Mouse (Mus musculus) embryonic fibroblast, embryonic 13.5 days (primary cell): ENCODE data around the gene Ttc29. TPM values are rescaled to one million over a fixed set of nuclear protein-coding genes. Genes with fewer than 3 reads are reported as not detected.

ENCODE experiments used
- H3K27ac ChIP-seq: 2 replicates; pipeline ENCODE4 v1.5.1; 2012; ENCODE audit warnings: low read length, control low read depth, inconsistent platforms; ENCODE audit not compliant: insufficient read depth
- H3K4me1 ChIP-seq: 2 replicates; pipeline ENCODE4 v1.6.1; 2011; ENCODE audit warnings: low read length; ENCODE audit not compliant: control insufficient read depth, insufficient read depth
- H3K4me3 ChIP-seq: 2 replicates; pipeline ENCODE4 v1.5.1; 2011; ENCODE audit warnings: mild to moderate bottlenecking, control low read depth, low read length; ENCODE audit not compliant: insufficient read depth
- CTCF ChIP-seq: IDR thresholded peaks from 2 replicates; pipeline ENCODE4 v1.5.1; 2011; ENCODE audit warnings: mild to moderate bottlenecking, control low read depth, low read length, moderate library complexity, borderline replicate concordance; ENCODE audit not compliant: insufficient read depth
- POLR2A ChIP-seq: IDR thresholded peaks from 2 replicates; pipeline ENCODE4 v1.6.1; 2011; ENCODE audit warnings: low read depth, mild to moderate bottlenecking, control low read depth, low read length, moderate library complexity
- polyA plus RNA-seq: library from polyadenylated mRNA; stranded (reverse); fragments of >200 nt; gene quantifications from 2 replicates; pipeline ENCODE4 v1.2.4, GENCODE M21; 2011; ENCODE audit warnings: low read depth; ENCODE audit not compliant: missing spikeins, insufficient read length

Ttc29 gene
- polyA plus RNA-seq, 1 experiment = not detected

DNA sequence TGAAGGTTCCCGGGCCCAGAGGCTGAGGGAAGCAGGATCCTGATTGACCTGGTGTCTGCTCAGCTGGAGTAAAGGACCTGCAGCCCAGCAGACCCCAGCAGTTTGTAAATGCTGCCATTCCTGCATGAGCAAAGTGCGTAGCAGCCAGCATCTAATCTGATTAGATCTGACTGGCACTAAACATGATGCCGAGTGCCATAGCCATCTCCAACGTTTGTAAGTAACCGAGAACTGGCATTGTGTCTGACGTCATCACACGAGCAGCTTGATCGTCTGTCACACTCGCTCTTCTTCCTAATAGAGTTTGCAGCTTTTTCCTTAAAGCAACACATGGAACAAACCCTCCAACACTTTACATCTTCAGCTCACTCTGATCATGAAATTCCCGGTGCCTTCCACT is 93.5 kb downstream of the Ttc29 start:
- Histone ChIP-seq H3K4me3 (no peak overlapping the region), H3K4me1 (no peaks in the 10 kb centered on the region), H3K27ac (no peak overlapping the region)
- TF ChIP-seq POLR2A (no peak), CTCF (no peak)

DNA sequence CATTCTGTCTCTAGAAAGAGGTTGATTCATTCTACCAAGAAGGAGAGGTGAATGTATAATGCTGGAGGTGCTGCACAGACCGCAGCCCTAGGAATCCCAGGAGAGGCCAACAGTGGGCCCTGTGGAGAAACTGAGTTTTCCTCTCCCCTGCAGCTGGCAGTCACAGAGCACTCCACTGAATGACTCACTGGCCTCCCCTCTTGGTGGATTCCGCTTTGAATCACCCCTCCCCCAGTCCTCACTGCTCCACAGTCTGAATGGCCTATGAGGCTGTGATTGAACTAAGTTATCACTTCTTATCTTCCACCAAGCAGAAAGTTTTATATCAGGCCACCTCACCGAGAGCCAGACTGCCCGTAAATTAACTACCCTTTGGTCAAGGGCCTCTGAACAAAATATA is 94.0 kb downstream of the Ttc29 start:
- H3K4me1 ChIP-seq = no peaks in the 10 kb centered on the region
- TF ChIP-seq POLR2A = no peak
- TF ChIP-seq CTCF = no peak
- no peak overlapping the region for H3K4me3 ChIP-seq
- no peak overlapping the region for H3K27ac ChIP-seq

DNA sequence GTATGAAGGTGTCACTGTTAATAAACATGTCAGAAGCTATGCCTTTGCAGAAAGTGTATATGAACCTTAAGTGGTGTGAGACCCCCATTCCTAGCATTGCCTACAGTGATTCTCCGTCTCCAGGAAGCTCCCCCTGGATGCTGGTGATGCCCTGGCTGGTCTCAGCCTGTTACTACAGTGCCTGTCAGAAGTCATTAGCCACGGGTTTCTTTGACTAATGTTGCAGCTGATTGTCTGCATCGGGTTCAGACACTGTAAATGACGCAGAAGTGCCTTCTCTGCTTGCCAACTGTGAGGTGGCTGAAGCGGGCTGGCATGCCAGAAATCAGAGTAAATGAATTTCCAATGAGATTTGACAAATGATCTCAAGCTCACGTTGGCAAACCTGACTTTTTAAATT is 96.4 kb downstream of the Ttc29 start:
- H3K27ac ChIP-seq = no peak overlapping the region
- TF ChIP-seq POLR2A (no peak), CTCF (no peak)
- no peaks in the 10 kb centered on the region for H3K4me1 ChIP-seq
- H3K4me3 ChIP-seq = no peak overlapping the region

DNA sequence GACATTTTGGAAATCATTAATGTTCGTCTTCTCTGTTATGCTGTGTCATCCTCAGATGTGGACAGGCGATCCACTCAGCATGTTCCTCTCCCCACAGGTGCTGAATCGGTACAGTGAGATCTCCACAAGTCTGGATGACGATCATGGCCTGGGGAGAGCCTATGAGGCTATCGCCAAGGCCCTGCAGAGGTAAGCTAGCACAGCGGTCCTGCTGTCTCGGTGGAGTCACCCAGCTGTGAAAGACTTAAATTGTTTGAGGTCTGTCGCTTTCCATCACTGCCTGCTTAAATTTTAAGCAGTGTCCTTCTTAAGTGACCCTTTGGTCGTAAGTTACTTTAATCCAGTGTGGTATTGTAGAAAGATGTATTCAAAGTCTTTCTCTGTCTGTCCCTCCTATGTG is 102.5 kb downstream of the Ttc29 start:
- TF ChIP-seq CTCF (no peak), POLR2A (no peak)
- H3K4me1 ChIP-seq = no peaks in the 10 kb centered on the region
- no peak overlapping the region for H3K4me3 ChIP-seq
- no peak overlapping the region for H3K27ac ChIP-seq

DNA sequence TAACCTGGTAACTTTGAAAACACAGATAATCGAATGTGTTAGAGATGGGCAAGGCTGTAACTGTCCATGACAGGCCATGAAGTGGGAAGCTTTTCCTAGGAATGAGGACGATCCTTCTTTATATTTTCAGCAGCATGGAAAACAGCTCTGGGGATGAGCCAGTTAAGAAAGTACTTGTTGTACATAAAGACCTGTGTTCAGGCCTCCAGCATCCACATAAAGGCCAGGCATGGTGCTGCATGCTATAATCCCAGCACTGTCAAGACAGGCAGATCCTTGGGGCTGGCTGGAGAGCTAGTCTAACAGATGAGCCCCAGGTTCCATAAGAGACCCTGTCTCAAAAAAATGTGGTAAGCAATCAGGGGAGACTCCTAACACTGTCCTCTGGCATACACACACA is 104.6 kb downstream of the Ttc29 start:
- H3K27ac ChIP-seq = no peak overlapping the region
- no peaks in the 10 kb centered on the region for H3K4me1 ChIP-seq
- TF ChIP-seq CTCF (no peak), POLR2A (no peak)
- no peak overlapping the region for H3K4me3 ChIP-seq

DNA sequence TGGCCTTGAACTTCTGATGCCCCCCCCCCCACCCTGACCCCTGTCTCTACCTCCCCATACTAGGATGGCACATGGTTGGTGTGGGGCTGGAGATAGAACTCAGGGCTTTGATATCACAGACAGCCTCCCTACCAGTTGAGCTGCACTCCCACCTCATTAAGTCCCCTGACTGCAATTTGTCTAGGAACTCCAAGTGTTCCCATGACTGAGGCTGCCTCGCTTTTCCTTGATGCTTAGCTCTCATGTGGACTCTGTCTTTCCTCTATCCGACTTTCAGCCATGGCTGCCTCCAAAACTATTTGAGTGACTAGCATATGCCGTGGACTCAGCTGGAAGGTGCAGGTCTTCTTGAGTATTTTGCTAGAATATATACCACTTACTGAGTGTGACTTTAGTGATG is 110.3 kb downstream of the Ttc29 start:
- Histone ChIP-seq H3K4me1 (no peaks in the 10 kb centered on the region), H3K4me3 (no peak overlapping the region), H3K27ac (no peak overlapping the region)
- TF ChIP-seq POLR2A = no peak
- TF ChIP-seq CTCF = no peak

DNA sequence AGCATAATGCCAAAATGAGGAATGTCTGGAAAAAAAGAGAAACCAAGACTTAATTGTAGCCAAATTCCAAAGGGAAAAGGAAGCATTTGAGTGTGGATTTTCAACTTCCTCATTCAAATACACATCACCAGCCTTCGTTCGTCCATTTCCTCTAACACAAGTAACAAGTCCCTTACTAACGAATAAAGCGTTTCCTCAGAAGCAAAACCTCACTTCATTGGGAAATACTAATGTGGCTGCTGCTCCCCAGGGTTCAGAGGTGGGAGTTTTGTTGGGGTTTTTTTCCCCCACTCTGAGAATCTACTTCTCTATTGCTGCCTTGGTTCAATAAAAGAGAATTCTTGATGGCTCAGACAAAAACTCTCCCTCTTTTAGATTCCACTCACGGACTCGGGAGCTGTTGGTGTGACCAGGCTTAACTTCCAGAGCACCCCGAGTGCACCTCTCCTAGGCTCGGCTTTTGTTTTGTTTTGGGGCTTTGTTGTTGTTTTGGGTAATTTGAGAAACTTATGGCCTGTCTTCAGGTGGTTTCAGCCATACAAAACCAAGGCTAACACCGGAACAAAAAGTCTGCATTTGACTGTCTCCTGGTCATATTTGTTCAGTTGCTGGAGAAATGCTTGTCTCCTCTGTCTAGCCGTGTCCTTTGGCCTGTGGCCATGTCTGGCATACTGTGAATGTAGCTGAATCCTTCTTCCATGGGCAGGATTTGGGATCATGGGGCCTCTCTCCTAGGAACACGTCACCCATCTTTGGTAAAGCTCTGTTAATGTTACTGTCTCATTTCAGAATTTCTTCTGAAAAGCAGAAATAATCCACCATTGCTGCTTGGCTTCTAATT is 127.8 kb downstream of the Ttc29 start:
- H3K27ac ChIP-seq = no peak overlapping the region
- TF ChIP-seq CTCF = no peak
- TF ChIP-seq POLR2A = no peak
- H3K4me1 ChIP-seq = no peaks in the 10 kb centered on the region; the same call in 1 of the 2 replicates
- no peak overlapping the region for H3K4me3 ChIP-seq

DNA sequence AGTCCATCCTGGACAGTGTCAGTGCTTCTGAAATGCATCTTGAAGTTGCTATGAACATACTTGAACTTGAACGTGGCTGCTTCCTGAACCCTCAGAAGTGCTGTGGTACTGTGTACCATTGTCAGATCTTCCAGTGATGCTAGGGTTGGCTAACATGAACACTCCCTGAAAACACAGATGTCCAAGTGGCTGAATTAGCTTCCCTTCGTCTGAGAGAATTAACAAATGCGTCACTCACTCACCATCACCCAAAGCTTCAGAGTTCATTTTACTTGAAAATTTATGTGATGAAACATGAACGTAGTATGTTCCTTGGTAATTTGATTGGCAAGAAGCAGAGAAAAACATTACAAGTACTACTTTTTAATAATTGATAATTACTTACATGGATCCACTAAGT is 129.1 kb downstream of the Ttc29 start:
- TF ChIP-seq POLR2A = no peak
- TF ChIP-seq CTCF = no peak
- Histone ChIP-seq H3K4me3 (no peak overlapping the region), H3K27ac (no peak overlapping the region), H3K4me1 (no peaks in the 10 kb centered on the region; the same call in 1 of the 2 replicates)

DNA sequence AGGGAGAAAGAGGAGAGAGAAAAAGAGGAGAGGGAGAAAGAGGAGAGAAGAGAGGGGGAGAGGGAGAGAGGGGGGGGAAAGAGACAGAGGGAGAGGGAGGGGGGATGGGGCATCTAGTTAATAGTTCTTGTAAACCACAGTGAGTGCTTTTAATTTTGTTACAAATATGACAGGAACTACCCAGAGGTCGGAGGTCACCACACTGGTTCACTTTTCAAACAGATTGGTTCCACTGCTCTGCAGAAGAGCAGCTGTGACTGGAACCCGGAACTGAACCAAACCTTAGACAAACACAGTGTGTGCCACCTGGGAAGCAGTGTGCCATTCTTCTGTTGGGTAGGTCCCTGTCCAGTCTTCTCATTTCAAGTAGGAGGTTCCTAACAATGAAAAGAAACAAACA is 130.9 kb downstream of the Ttc29 start:
- Histone ChIP-seq H3K4me1 (no peaks in the 10 kb centered on the region; the same call in 1 of the 2 replicates), H3K4me3 (no peak overlapping the region), H3K27ac (no peak overlapping the region)
- TF ChIP-seq POLR2A (no peak), CTCF (no peak)

DNA sequence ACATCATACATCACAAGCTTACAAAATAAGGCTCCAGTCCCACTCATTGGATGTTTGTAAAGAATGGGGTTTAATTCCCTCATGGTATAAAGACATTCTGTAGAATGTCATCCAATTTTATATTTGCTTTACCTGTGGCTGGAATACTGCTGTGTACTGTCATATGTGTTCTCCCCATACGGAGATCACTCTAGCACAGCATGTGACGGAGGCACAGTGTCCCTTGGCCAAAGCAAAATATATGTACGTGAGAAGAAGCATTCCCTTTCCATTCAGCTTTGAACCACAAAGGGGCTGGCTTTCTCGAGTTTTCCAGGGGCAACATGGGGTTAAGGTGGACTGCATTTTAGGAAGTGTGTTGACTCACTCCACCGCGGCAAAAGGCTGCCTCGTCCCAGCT is 132.6 kb downstream of the Ttc29 start:
- H3K4me3 ChIP-seq = no peak overlapping the region
- H3K27ac ChIP-seq = no peak overlapping the region
- H3K4me1 ChIP-seq = no peaks in the 10 kb centered on the region; the same call in 1 of the 2 replicates
- no peak for TF ChIP-seq POLR2A
